8 mouse cellular contexts compared by ENCODE assay signal in genomic region chr13:55471819-55472131, GRCm38 (mm10). TPM values are rescaled to one million over a fixed set of nuclear protein-coding genes. Genes with fewer than 3 reads are reported as not detected.
DNase-seq lines count a peak whose midpoint lies in the region; ATAC-seq and TF ChIP-seq lines count a peak whose summit lies in the region.

No protein-coding gene starts in this region.

- H3K9me3 ChIP-seq in kidney, embryonic 15.5 days (replicated peaks): no peaks in the 10 kb centered on the region
- no peaks in the 10 kb centered on the region for H3K9me3 ChIP-seq in hindbrain, embryonic 12.5 days (replicated peaks)
- H3K9me3 ChIP-seq in midbrain, embryonic 13.5 days: no peaks in the 10 kb centered on the region

- H3K4me3 ChIP-seq in kidney, embryonic 15.5 days (replicated peaks): peak overlapping the region; percentile 67
- H3K4me3 ChIP-seq in bone marrow, adult 2 months (replicated peaks; ENCODE audit: control insufficient read depth, low read depth, low read length): peak overlapping the region; percentile 68
- H3K4me3 ChIP-seq in hindbrain, embryonic 12.5 days: peak overlapping the region; percentile 52
- peak overlapping the region; percentile 51 for H3K4me3 ChIP-seq in midbrain, embryonic 13.5 days (replicated peaks)

- H3K9ac ChIP-seq in kidney, embryonic 15.5 days: peak overlapping the region; percentile 57
- peak overlapping the region; percentile 83 for H3K9ac ChIP-seq in hindbrain, embryonic 12.5 days
- peak overlapping the region; percentile 89 for H3K9ac ChIP-seq in midbrain, embryonic 13.5 days (replicated peaks)

- TF ChIP-seq CTCF in bone marrow, adult 2 months (IDR thresholded peaks at IDR 0.05; ENCODE audit: control insufficient read depth, insufficient read depth, low read length): no peak

- H3K27ac ChIP-seq in kidney, embryonic 15.5 days: 0 out of 2 replicates have a peak overlapping the region, but pooled peaks have one; percentile 82
- H3K27ac ChIP-seq in bone marrow, adult 2 months (ENCODE audit: control insufficient read depth, insufficient read depth, low read depth, low read length, poor library complexity): peak overlapping the region; percentile 83
- peak overlapping the region; percentile 94 for H3K27ac ChIP-seq in hindbrain, embryonic 12.5 days
- H3K27ac ChIP-seq in midbrain, embryonic 13.5 days: peak overlapping the region; percentile 95

- H3K27me3 ChIP-seq in kidney, embryonic 15.5 days: 0 out of 2 replicates have a peak, but pooled peaks cover 8% of the 10 kb centered on the region
- H3K27me3 ChIP-seq in hindbrain, embryonic 12.5 days: peaks cover 2% of the 10 kb centered on the region; the same call in 1 of the 2 replicates
- H3K27me3 ChIP-seq in midbrain, embryonic 13.5 days: no peaks in the 10 kb centered on the region

- DNase-seq in kidney, postnatal 25 days: no peak
- no peak for DNase-seq in thymus, postnatal 36 days

- peaks cover 46% of the 10 kb centered on the region for H3K4me1 ChIP-seq in kidney, embryonic 15.5 days
- no peaks in the 10 kb centered on the region; the same call in 1 of the 2 replicates for H3K4me1 ChIP-seq in bone marrow, adult 2 months (ENCODE audit: control insufficient read depth, insufficient read depth, low read length)
- peaks cover 82% of the 10 kb centered on the region for H3K4me1 ChIP-seq in hindbrain, embryonic 12.5 days
- H3K4me1 ChIP-seq in midbrain, embryonic 13.5 days (replicated peaks): peaks cover 98% of the 10 kb centered on the region

- no peak; the same call in 1 of the 2 replicates for ATAC-seq in kidney, embryonic 15.5 days (replicated peaks; ENCODE audit: low FRiP score)
- ATAC-seq in hindbrain, embryonic 12.5 days (ENCODE audit: low FRiP score): peak; percentile 50
- ATAC-seq in midbrain, embryonic 13.5 days: peak; percentile 31
- ATAC-seq in granulocyte monocyte progenitor cell, adult 5-6 weeks (replicated peaks; ENCODE audit: poor library complexity, severe bottlenecking): no peak
- no peak for ATAC-seq in megakaryocyte-erythroid progenitor cell, adult 5-6 weeks (replicated peaks; ENCODE audit: low FRiP score, low TSS enrichment, poor library complexity, severe bottlenecking)

- H3K4me2 ChIP-seq in kidney, embryonic 15.5 days: peak overlapping the region; percentile 100
- H3K4me2 ChIP-seq in hindbrain, embryonic 12.5 days (replicated peaks): peak overlapping the region; percentile 98
- peak overlapping the region; percentile 97 for H3K4me2 ChIP-seq in midbrain, embryonic 13.5 days (replicated peaks)

- H3K36me3 ChIP-seq in kidney, embryonic 15.5 days: peaks cover 32% of the 10 kb centered on the region
- H3K36me3 ChIP-seq in hindbrain, embryonic 12.5 days: peaks cover 34% of the 10 kb centered on the region
- H3K36me3 ChIP-seq in midbrain, embryonic 13.5 days: peaks cover 43% of the 10 kb centered on the region

- TF ChIP-seq POLR2A in bone marrow, adult 2 months (IDR thresholded peaks at IDR 0.05; ENCODE audit: borderline replicate concordance, control insufficient read depth, low read depth, low read length): no peak

- WGBS in kidney, embryonic 15.5 days: under 1% methylated on average over 31 of the region's 31 CpGs
- WGBS in bone marrow, adult 2 months: 1% methylated on average over 31 of the region's 31 CpGs
- WGBS in hindbrain, embryonic 12.5 days: 2% methylated on average over 31 of the region's 31 CpGs
- WGBS in midbrain, embryonic 13.5 days: 0% methylated on average over 31 of the region's 31 CpGs

RNA-seq across cellular contexts. Expression of gene Prr7, which starts 7.7 kb away (rescaled TPM):
- polyA plus RNA-seq in kidney, embryonic 15.5 days (2015; fragmentation: Nextera tagmentation; extraction: Ambion mirVana): 0.70 and 0.75 TPM in 2 replicates
- 3.1 and 4.1 TPM in 2 replicates for polyA plus RNA-seq in bone marrow, adult 2 months (2011; ENCODE audit: insufficient read depth, insufficient read length, low replicate concordance, missing spikeins)
- 1.1 and 1.5 TPM in 2 replicates for polyA plus RNA-seq in hindbrain, embryonic 12.5 days (2016; fragmentation: Nextera tagmentation; extraction: Ambion mirVana)
- polyA plus RNA-seq in midbrain, embryonic 13.5 days (2015; fragmentation: Nextera tagmentation; extraction: Ambion mirVana): 2.3 and 2.8 TPM in 2 replicates
- total RNA-seq in granulocyte monocyte progenitor cell, adult 5-6 weeks (2014; fragmentation: Nextera tagmentation): 1.9 TPM in 1 of 2 replicates, not detected in the other
- total RNA-seq in granulocyte monocyte progenitor cell, adult 5-6 weeks (2017): 1.6 TPM in 1 of 2 replicates, not detected in the other
- not detected in 2 replicates for total RNA-seq in megakaryocyte-erythroid progenitor cell, adult 5-6 weeks (2014; fragmentation: Nextera tagmentation)
- not detected in 2 replicates for total RNA-seq in megakaryocyte-erythroid progenitor cell, adult 5-6 weeks (2017)

RNA-seq across cellular contexts. Expression of gene Dbn1, which starts 16.1 kb away (rescaled TPM):
- polyA plus RNA-seq in kidney, embryonic 15.5 days (2015; fragmentation: Nextera tagmentation; extraction: Ambion mirVana): 168 and 193 TPM in 2 replicates
- polyA plus RNA-seq in bone marrow, adult 2 months (2011; ENCODE audit: insufficient read depth, insufficient read length, low replicate concordance, missing spikeins): 2.2 and 3.5 TPM in 2 replicates
- 585 and 628 TPM in 2 replicates for polyA plus RNA-seq in hindbrain, embryonic 12.5 days (2016; fragmentation: Nextera tagmentation; extraction: Ambion mirVana)
- 655 and 674 TPM in 2 replicates for polyA plus RNA-seq in midbrain, embryonic 13.5 days (2015; fragmentation: Nextera tagmentation; extraction: Ambion mirVana)
- total RNA-seq in granulocyte monocyte progenitor cell, adult 5-6 weeks (2014; fragmentation: Nextera tagmentation): 0.19 and 1.4 TPM in 2 replicates
- total RNA-seq in granulocyte monocyte progenitor cell, adult 5-6 weeks (2017): 1.6 and 1.9 TPM in 2 replicates
- 0.84 TPM in 1 of 2 replicates, not detected in the other for total RNA-seq in megakaryocyte-erythroid progenitor cell, adult 5-6 weeks (2014; fragmentation: Nextera tagmentation)
- total RNA-seq in megakaryocyte-erythroid progenitor cell, adult 5-6 weeks (2017): 2.4 TPM in 1 of 2 replicates, not detected in the other

RNA-seq across cellular contexts. Expression of gene Grk6, which starts 26.9 kb away (rescaled TPM):
- 41.6 and 45.9 TPM in 2 replicates for polyA plus RNA-seq in kidney, embryonic 15.5 days (2015; fragmentation: Nextera tagmentation; extraction: Ambion mirVana)
- polyA plus RNA-seq in bone marrow, adult 2 months (2011; ENCODE audit: insufficient read depth, insufficient read length, low replicate concordance, missing spikeins): 64.8 and 109 TPM in 2 replicates
- polyA plus RNA-seq in hindbrain, embryonic 12.5 days (2016; fragmentation: Nextera tagmentation; extraction: Ambion mirVana): 48.9 and 54.4 TPM in 2 replicates
- 26.8 and 35.7 TPM in 2 replicates for polyA plus RNA-seq in midbrain, embryonic 13.5 days (2015; fragmentation: Nextera tagmentation; extraction: Ambion mirVana)
- 56.7 and 62.4 TPM in 2 replicates for total RNA-seq in granulocyte monocyte progenitor cell, adult 5-6 weeks (2014; fragmentation: Nextera tagmentation)
- 64.8 and 67.5 TPM in 2 replicates for total RNA-seq in granulocyte monocyte progenitor cell, adult 5-6 weeks (2017)
- 61.4 and 80.6 TPM in 2 replicates for total RNA-seq in megakaryocyte-erythroid progenitor cell, adult 5-6 weeks (2014; fragmentation: Nextera tagmentation)
- total RNA-seq in megakaryocyte-erythroid progenitor cell, adult 5-6 weeks (2017): 67.7 and 82.4 TPM in 2 replicates

RNA-seq across cellular contexts. Expression of gene Pdlim7, which starts 41.7 kb away (rescaled TPM):
- 141 and 169 TPM in 2 replicates for polyA plus RNA-seq in kidney, embryonic 15.5 days (2015; fragmentation: Nextera tagmentation; extraction: Ambion mirVana)
- polyA plus RNA-seq in bone marrow, adult 2 months (2011; ENCODE audit: insufficient read depth, insufficient read length, low replicate concordance, missing spikeins): 21.9 and 89.6 TPM in 2 replicates
- 154 and 158 TPM in 2 replicates for polyA plus RNA-seq in hindbrain, embryonic 12.5 days (2016; fragmentation: Nextera tagmentation; extraction: Ambion mirVana)
- polyA plus RNA-seq in midbrain, embryonic 13.5 days (2015; fragmentation: Nextera tagmentation; extraction: Ambion mirVana): 145 and 159 TPM in 2 replicates
- total RNA-seq in granulocyte monocyte progenitor cell, adult 5-6 weeks (2014; fragmentation: Nextera tagmentation): 10.2 and 23.3 TPM in 2 replicates
- 4.1 and 5.7 TPM in 2 replicates for total RNA-seq in granulocyte monocyte progenitor cell, adult 5-6 weeks (2017)
- total RNA-seq in megakaryocyte-erythroid progenitor cell, adult 5-6 weeks (2014; fragmentation: Nextera tagmentation): 11.5 and 13.2 TPM in 2 replicates
- total RNA-seq in megakaryocyte-erythroid progenitor cell, adult 5-6 weeks (2017): 3.0 and 4.3 TPM in 2 replicates

RNA-seq across cellular contexts. Expression of gene F12, which starts 45.2 kb away (rescaled TPM):
- polyA plus RNA-seq in kidney, embryonic 15.5 days (2015; fragmentation: Nextera tagmentation; extraction: Ambion mirVana): 0.59 and 2.1 TPM in 2 replicates
- polyA plus RNA-seq in bone marrow, adult 2 months (2011; ENCODE audit: insufficient read depth, insufficient read length, low replicate concordance, missing spikeins): 1.3 TPM in 2 replicates
- polyA plus RNA-seq in hindbrain, embryonic 12.5 days (2016; fragmentation: Nextera tagmentation; extraction: Ambion mirVana): 0.16 TPM in 1 of 2 replicates, not detected in the other
- not detected in 2 replicates for polyA plus RNA-seq in midbrain, embryonic 13.5 days (2015; fragmentation: Nextera tagmentation; extraction: Ambion mirVana)
- total RNA-seq in granulocyte monocyte progenitor cell, adult 5-6 weeks (2014; fragmentation: Nextera tagmentation): not detected in 2 replicates
- not detected in 2 replicates for total RNA-seq in granulocyte monocyte progenitor cell, adult 5-6 weeks (2017)
- not detected in 2 replicates for total RNA-seq in megakaryocyte-erythroid progenitor cell, adult 5-6 weeks (2014; fragmentation: Nextera tagmentation)
- not detected in 2 replicates for total RNA-seq in megakaryocyte-erythroid progenitor cell, adult 5-6 weeks (2017)

Comparison
In these comparisons a context has a peak if more than half of its experiments do, and no peak if none do; other contexts are left out.
1. ATAC-seq: peak in hindbrain, embryonic 12.5 days (single experiment) and midbrain, embryonic 13.5 days (single experiment); none in kidney, embryonic 15.5 days (single experiment), granulocyte monocyte progenitor cell, adult 5-6 weeks (single experiment) and megakaryocyte-erythroid progenitor cell, adult 5-6 weeks (single experiment).
2. RNA of gene Dbn1, which starts 16.1 kb away (polyA plus RNA-seq): 655 to 674 TPM in midbrain, embryonic 13.5 days, 585 to 628 TPM in hindbrain, embryonic 12.5 days and 168 to 193 TPM in kidney, embryonic 15.5 days; 2.2 to 3.5 TPM in bone marrow, adult 2 months; every median in the first group is over 10 times any median in the second.
3. Peak in every context shown above with its lines, with median percentiles within 50 percentile points of each other: H3K27ac ChIP-seq, H3K4me2 ChIP-seq, H3K4me3 ChIP-seq and H3K9ac ChIP-seq.